Mouse (Mus musculus): ENCODE measurements around the gene Srebf1.

Gene Srebf1

GRCm38 (mm10) chr11:60202710-60203638 lies 19.4 kb downstream of the Srebf1 start:
- peak; percentile 62 to 65 for DNase-seq

- DNase-seq: no peak
These were observed 22.0 kb downstream of the Srebf1 start for GRCm38 (mm10) chr11:60200384-60200783.

GRCm38 (mm10) chr11:60199702-60200184 lies 22.6 kb downstream of the Srebf1 start:
- peak; percentile 93 to 96 for DNase-seq

GRCm38 (mm10) chr11:60198651-60199050 lies 23.7 kb downstream of the Srebf1 start:
- no peak for DNase-seq

GRCm38 (mm10) chr11:60197998-60198619 lies 24.3 kb downstream of the Srebf1 start:
- DNase-seq: no peak

- no peak for DNase-seq
These were observed 26.0 kb downstream of the Srebf1 start for GRCm38 (mm10) chr11:60196344-60196743.

GRCm38 (mm10) chr11:60195108-60195507 lies 27.3 kb downstream of the Srebf1 start:
- DNase-seq: no peak

GRCm38 (mm10) chr11:60193556-60193955 lies 28.8 kb downstream of the Srebf1 start:
- DNase-seq: no peak

- no peak for DNase-seq
These were observed 29.8 kb downstream of the Srebf1 start for GRCm38 (mm10) chr11:60192534-60192933.

GRCm38 (mm10) chr11:60190055-60190641 lies 32.2 kb downstream of the Srebf1 start:
- no peak for DNase-seq

GRCm38 (mm10) chr11:60189501-60190040 lies 32.8 kb downstream of the Srebf1 start:
- peak in 1 of 2 experiments; percentile 16 for DNase-seq

- DNase-seq: peak; percentile 38 to 40
These were observed 34.0 kb downstream of the Srebf1 start for GRCm38 (mm10) chr11:60188275-60188853.

GRCm38 (mm10) chr11:60187070-60187469 lies 35.3 kb downstream of the Srebf1 start:
- no peak for DNase-seq

GRCm38 (mm10) chr11:60185396-60186231 lies 36.8 kb downstream of the Srebf1 start:
- peak; percentile 60 to 69 for DNase-seq

GRCm38 (mm10) chr11:60184346-60185325 lies 37.7 kb downstream of the Srebf1 start:
- peak in 1 of 2 experiments; percentile 30 for DNase-seq

- DNase-seq: no peak
These were observed 39.6 kb downstream of the Srebf1 start for GRCm38 (mm10) chr11:60182741-60183140.

- DNase-seq: peak; percentile 19 to 30
These were observed 40.2 kb downstream of the Srebf1 start for GRCm38 (mm10) chr11:60182116-60182670.

GRCm38 (mm10) chr11:60178506-60178905 lies 43.9 kb downstream of the Srebf1 start:
- peak; percentile 39 to 56 for DNase-seq

- DNase-seq: peak in 1 of 2 experiments; percentile 42
These were observed 44.4 kb downstream of the Srebf1 start for GRCm38 (mm10) chr11:60178005-60178404.
